Mouse (Mus musculus) heart, adult 2 months (tissue): ENCODE data around the gene 1700013F07Rik. TPM values are rescaled to one million over a fixed set of nuclear protein-coding genes. Genes with fewer than 3 reads are reported as not detected.
"Not testable (repeated sequence)": the region's sequence is repeated elsewhere in the genome, so short reads cannot be mapped to it uniquely, and the experiment has no call there.

Experiments used
- DNase-seq, 2 experiments: peaks; one replicate each; pipeline ENCODE4 v3.0.0; 2021
- H3K27ac ChIP-seq: fragments of 200-600 bp; 2 replicates; pipeline ENCODE4 v1.8.1; 2022
- H3K27me3 ChIP-seq: fragments of 200-500 bp; 2 replicates; pipeline ENCODE4 v1.6.1; 2012; ENCODE audit warnings: mild to moderate bottlenecking, low read length, inconsistent platforms, mixed read lengths; ENCODE audit not compliant: control insufficient read depth, insufficient read depth
- H3K36me3 ChIP-seq: fragments of 200-500 bp; 2 replicates; pipeline ENCODE4 v1.6.1; 2012; ENCODE audit warnings: low read length, inconsistent platforms; ENCODE audit not compliant: control insufficient read depth, insufficient read depth
- H3K4me1 ChIP-seq: fragments of 200-500 bp; 2 replicates; pipeline ENCODE4 v1.6.1; 2011; ENCODE audit warnings: low read length; ENCODE audit not compliant: control insufficient read depth, insufficient read depth
- H3K4me3 ChIP-seq: fragments of 200-600 bp; 2 replicates; pipeline ENCODE4 v1.8.1; 2022
- H3K79me2 ChIP-seq: fragments of 200-500 bp; replicated peaks from 2 replicates; pipeline ENCODE4 v1.6.1; 2012; ENCODE audit warnings: mild to moderate bottlenecking, inconsistent platforms, low read length, moderate library complexity, mixed read lengths; ENCODE audit not compliant: control insufficient read depth, insufficient read depth
- H3K9ac ChIP-seq: fragments of 200-500 bp; 2 replicates; pipeline ENCODE4 v1.6.1; 2012; ENCODE audit warnings: low read depth, mild to moderate bottlenecking, control low read depth, inconsistent platforms, low read length, mixed read lengths
- CTCF ChIP-seq: fragments of 200-600 bp; IDR thresholded peaks from 2 replicates; pipeline ENCODE4 v1.8.1; 2022; ENCODE audit warnings: antibody characterized with exemption, mild to moderate bottlenecking, moderate library complexity
- EP300 ChIP-seq: fragments of 200-500 bp; IDR thresholded peaks from 2 replicates; pipeline ENCODE4 v1.6.1; 2011; ENCODE audit warnings: low read depth, low read length, control low read depth; ENCODE audit not compliant: insufficient read depth
- POLR2A ChIP-seq: fragments of 200-500 bp; IDR thresholded peaks from 2 replicates; pipeline ENCODE4 v1.6.1; 2011; ENCODE audit warnings: mild to moderate bottlenecking, low read depth, low read length, control low read depth; ENCODE audit not compliant: insufficient read depth
- WGBS: fragments of 180-500 bp; shearing (Covaris S2); methylation state at CpG from one replicate; pipeline ENCODE4 v1.1.7; 2018; 5-methylcytosine and 5-hydroxymethylcytosine counted together
- intact Hi-C: fragments of 180-260 bp; cut with DNase I; formaldehyde crosslinking; loops from one replicate; pipeline ENCODE4 v1.15.1; 2025
- polyA plus RNA-seq: library from polyadenylated mRNA; depleted of rRNA; stranded (reverse); fragments of >200 nt; gene quantifications from 2 replicates; pipeline ENCODE4 v1.2.3, GENCODE M21; 2012
- total RNA-seq, 2 experiments: library from RNA; stranded (reverse); gene quantifications; 2 replicates each; pipeline ENCODE4 v1.2.3; 2021

Gene 1700013F07Rik
- total and polyA plus RNA-seq, 3 experiments: 0.86 TPM; not detected in 2

DNA sequence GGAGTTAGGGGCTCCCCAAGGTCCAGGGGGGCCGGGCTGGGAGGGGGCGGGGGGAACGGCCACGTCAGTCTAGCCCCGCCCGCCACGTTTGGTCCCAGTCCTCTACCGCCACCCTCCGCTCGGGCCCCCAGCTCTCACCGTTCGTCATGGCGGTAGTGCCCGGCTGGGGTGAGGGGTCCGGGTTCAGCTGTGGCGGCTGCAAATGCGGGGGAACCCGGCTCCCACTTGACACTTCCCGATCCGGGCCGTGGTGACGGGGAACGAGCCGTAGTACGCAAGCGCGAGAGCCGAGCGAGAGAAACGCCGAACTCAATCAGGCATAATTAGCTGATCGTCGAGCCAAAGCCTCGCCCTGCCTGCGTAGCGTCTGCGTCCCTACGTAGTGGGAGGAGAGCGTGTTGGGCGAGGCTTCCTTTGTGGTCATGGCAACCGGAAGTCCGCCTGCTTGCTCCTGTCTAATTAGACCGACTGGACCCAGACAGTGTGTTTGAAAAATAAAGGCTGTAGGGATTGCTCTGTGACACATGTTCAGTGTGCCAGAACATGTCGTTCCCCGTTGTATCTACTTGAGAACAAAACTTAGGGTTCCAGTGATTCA lies 28.3 kb downstream of the 1700013F07Rik start, which contains the start of gene Tmem167b:
Gene Tmem167b (minus strand): TSS at position 334 of the 598 bp plus-strand sequence.
- DNase-seq: peak; percentile 97 to 98
- peak within 1 kb of the TSS; percentile 99 for H3K27ac ChIP-seq
- H3K79me2 ChIP-seq: no peaks in the 10 kb centered on the region; the same call in 1 of the 2 replicates
- 0 out of 2 replicates have a peak, but pooled peaks have one; percentile 7 for TF ChIP-seq CTCF
- peak; percentile 97 for TF ChIP-seq EP300
- peak; percentile 84 for TF ChIP-seq POLR2A
- under 1% methylated on average over 44 of the region's 45 CpGs for WGBS
- intact Hi-C loops: loop anchor here (1.0 to 10.0 kb wide), 6 partner anchors 29 to 353 kb away; partner anchors contain the start of genes Atxn7l2, Prpf38b, Sars and Wdr47
- peaks cover 3% of the 10 kb centered on the region for H3K36me3 ChIP-seq
- H3K4me1 ChIP-seq: peaks cover 3% of the 10 kb centered on the region
- H3K27me3 ChIP-seq: no peaks in the 10 kb centered on the region
- H3K9ac ChIP-seq: peak within 1 kb of the TSS; percentile 99
- peak within 1 kb of the TSS; percentile 97 for H3K4me3 ChIP-seq

DNA sequence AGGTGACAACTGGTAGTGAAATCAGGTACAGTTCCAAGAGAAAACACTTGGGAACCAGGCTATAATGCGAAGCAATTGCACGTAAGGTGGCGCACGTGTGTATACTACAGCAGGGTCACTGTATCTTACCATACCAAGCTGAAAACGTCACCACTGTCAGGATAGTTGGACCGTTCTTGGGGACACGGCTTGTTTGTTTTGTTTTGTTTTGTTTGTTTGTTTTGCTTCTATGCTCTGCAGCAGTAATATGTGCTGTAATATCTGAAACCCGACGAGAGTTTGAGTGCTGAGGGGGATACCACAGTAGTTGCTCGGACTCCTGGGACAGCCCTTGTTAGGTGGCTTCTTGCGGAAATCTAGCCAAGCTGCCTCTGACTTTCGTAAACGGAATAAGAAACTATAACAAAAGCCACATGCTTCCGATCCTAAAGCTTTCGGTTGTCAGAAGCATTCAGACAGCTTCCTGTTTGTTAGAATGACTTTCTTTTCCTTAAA lies 28.9 kb downstream of the 1700013F07Rik start:
- intact Hi-C loops: loop anchor here (1.0 to 10.0 kb wide), 7 partner anchors 8 to 352 kb away; partner anchors contain the start of genes Atxn7l2, Prpf38b, Sars and Taf13
- peak overlapping the region; percentile 99 for H3K27ac ChIP-seq
- H3K79me2 ChIP-seq: no peaks in the 10 kb centered on the region; the same call in 1 of the 2 replicates
- peaks cover 3% of the 10 kb centered on the region for H3K4me1 ChIP-seq
- peaks cover 3% of the 10 kb centered on the region for H3K36me3 ChIP-seq
- TF ChIP-seq EP300 (no peak), POLR2A (no peak), CTCF (no peak)
- H3K9ac ChIP-seq: peak overlapping the region; percentile 63
- under 1% methylated on average over 15 of the region's 15 CpGs for WGBS
- peak; percentile 31 to 38 for DNase-seq
- H3K27me3 ChIP-seq: no peaks in the 10 kb centered on the region
- H3K4me3 ChIP-seq: peak overlapping the region; percentile 97

DNA sequence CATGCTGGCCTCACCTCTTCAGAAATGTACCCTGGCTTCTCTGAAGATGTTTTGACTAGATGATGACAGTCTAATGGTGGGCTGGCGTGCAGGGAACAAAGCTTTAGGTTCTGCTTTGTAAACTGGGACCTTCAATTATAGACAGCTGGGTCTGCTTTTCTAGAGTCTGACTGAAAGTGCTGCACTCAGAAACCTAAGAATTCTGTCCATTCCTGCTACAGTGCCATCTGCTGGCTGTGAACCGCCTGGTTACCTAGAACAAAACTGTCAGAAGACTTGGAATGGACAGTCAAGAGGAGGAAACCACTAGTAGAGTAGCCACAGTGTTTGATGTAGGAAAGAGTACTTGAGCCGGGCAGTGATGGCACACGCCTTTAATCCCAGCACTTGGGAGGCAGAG lies 29.4 kb downstream of the 1700013F07Rik start:
- Histone ChIP-seq H3K9ac (peak overlapping the region; percentile 63), H3K79me2 (no peaks in the 10 kb centered on the region; the same call in 1 of the 2 replicates), H3K4me1 (peaks cover 3% of the 10 kb centered on the region), H3K27ac (peak overlapping the region; percentile 99), H3K36me3 (peaks cover 3% of the 10 kb centered on the region), H3K27me3 (no peaks in the 10 kb centered on the region), H3K4me3 (peak overlapping the region; percentile 97)
- intact Hi-C loops: loop anchor here (1.0 to 10.0 kb wide), 6 partner anchors 8 to 351 kb away; partner anchors contain the start of genes Atxn7l2, Prpf38b, Sars and Taf13
- WGBS: 1% methylated on average over 4 of the region's 4 CpGs
- peak; percentile 82 to 83 for DNase-seq
- TF ChIP-seq POLR2A: peak; percentile 58
- TF ChIP-seq CTCF: peak; percentile 86
- TF ChIP-seq EP300: no peak

DNA sequence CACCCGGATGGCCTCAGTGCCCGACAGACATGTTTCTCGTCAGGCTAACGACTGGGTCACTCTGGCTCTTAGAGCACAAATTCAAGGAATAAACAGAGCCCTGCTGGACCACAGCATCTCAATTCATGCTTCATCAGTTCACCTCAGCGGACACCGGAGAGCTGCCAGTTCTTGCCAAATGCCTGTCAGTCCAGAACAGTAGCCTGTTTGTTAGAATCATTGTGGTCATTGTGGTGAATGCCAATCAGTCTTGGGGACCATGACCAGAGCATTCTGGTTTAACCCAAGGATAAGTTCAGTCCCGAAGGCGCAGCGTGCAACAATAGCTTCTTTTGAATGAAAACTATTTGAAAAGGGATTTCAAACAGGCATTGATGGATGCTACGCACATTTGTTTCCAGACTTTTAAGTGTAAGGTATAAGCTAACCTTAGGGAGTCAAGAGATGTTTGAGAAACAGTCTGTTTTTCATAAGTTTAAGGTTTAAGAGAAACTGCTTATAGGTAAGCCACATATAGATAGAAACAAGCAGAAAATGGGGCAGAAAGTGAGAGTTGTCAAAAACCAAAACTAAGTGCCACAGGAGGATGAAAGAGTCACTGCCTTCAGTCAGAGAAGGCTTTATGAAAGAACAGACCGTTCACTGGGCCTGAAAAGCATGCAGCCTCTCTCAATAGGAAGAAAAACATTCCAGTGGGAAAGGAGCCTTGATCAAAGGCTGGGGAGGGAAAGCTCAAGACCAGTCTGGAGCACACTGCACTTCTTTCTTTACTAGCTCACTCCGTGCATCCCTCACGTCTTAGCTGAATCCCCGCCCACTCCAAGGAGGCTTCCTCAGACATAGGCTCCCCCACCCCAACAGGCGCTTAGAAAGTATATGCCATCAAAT lies 34.3 kb downstream of the 1700013F07Rik start:
- WGBS: 61% methylated on average over 15 of the region's 15 CpGs
- no peak overlapping the region for H3K4me3 ChIP-seq
- no peak overlapping the region for H3K9ac ChIP-seq
- no peaks in the 10 kb centered on the region for H3K79me2 ChIP-seq
- H3K4me1 ChIP-seq: peaks cover 3% of the 10 kb centered on the region
- TF ChIP-seq EP300: no peak
- no peak for TF ChIP-seq CTCF
- TF ChIP-seq POLR2A: no peak
- intact Hi-C loops: loop anchor here (10.0 kb wide), 2 partner anchors 267 to 347 kb away; partner anchors contain the start of gene Prpf38b
- no peak overlapping the region for H3K27ac ChIP-seq
- no peaks in the 10 kb centered on the region for H3K36me3 ChIP-seq
- no peak for DNase-seq
- H3K27me3 ChIP-seq: no peaks in the 10 kb centered on the region

DNA sequence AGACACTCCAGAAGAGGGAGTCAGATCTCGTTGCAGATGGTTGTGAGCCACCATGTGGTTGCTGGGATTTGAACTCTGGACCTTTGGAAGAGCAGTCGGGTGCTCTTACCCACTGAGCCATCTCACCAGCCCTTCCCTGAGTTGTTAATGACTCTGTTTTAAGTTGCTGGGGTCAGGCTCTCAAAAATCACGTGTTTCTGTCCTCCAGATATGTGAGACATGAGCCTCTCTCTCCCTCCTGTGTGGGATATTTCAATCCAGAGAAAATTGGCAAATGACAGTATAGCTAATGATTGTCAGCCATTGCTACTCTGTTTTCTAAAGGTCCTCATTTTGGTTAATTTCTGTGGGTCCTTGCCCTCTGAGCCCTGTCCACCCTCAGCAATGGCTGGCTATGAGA lies 35.7 kb downstream of the 1700013F07Rik start:
- H3K4me3 ChIP-seq: not testable (repeated sequence)

More for the DNA sequence above, 35.7 kb downstream of the 1700013F07Rik start:
- intact Hi-C loops: loop anchor here (2.0 to 10.0 kb wide), 4 partner anchors 21 to 345 kb away; partner anchors contain the start of genes Clcc1, Prpf38b and Wdr47
- not testable (repeated sequence) for H3K79me2 ChIP-seq, H3K27ac ChIP-seq, H3K36me3 ChIP-seq, H3K9ac ChIP-seq, H3K27me3 ChIP-seq, H3K4me1 ChIP-seq, DNase-seq
- WGBS: 42% methylated on average over 3 of the region's 3 CpGs
